Mouse (Mus musculus) lung, embryonic 15.5 days (tissue): ENCODE data around the gene Marf1. TPM values are rescaled to one million over a fixed set of nuclear protein-coding genes. Genes with fewer than 3 reads are reported as not detected.
"Not testable (repeated sequence)": the region's sequence is repeated elsewhere in the genome, so short reads cannot be mapped to it uniquely, and the experiment has no call there.

Experiments
- ATAC-seq: fragments of 200-750 bp; cut with Nextera tagmentation; 2 replicates; pipeline ENCODE4 v1.8.0; 2017; ENCODE audit warnings: moderate number of reproducible peaks, borderline replicate concordance; ENCODE audit not compliant: low FRiP score, low TSS enrichment; ENCODE audit errors: extremely low read depth
- H3K27ac ChIP-seq: fragments of 300-500 bp; sonication (generic); 2 replicates; pipeline ENCODE4 v1.5.1; 2015; ENCODE audit warnings: moderate library complexity, mild to moderate bottlenecking, inconsistent platforms
- H3K27me3 ChIP-seq: fragments of 300-500 bp; sonication (generic); 2 replicates; pipeline ENCODE4 v1.6.1; 2015; ENCODE audit warnings: inconsistent platforms
- H3K36me3 ChIP-seq: fragments of 300-500 bp; sonication (generic); 2 replicates; pipeline ENCODE4 v1.6.1; 2015; ENCODE audit warnings: inconsistent platforms
- H3K4me1 ChIP-seq: fragments of 300-500 bp; sonication (generic); 2 replicates; pipeline ENCODE4 v1.6.1; 2015; ENCODE audit warnings: inconsistent platforms
- H3K4me2 ChIP-seq: fragments of 300-500 bp; sonication (generic); 2 replicates; pipeline ENCODE4 v1.6.1; 2015; ENCODE audit warnings: inconsistent platforms, mild to moderate bottlenecking, moderate library complexity
- H3K4me3 ChIP-seq: fragments of 300-500 bp; sonication (generic); 2 replicates; pipeline ENCODE4 v1.5.1; 2015; ENCODE audit warnings: mild to moderate bottlenecking, inconsistent platforms
- H3K9ac ChIP-seq: fragments of 300-500 bp; sonication (generic); 2 replicates; pipeline ENCODE4 v1.6.1; 2015; ENCODE audit warnings: inconsistent platforms
- H3K9me3 ChIP-seq: fragments of 300-500 bp; sonication (generic); 2 replicates; pipeline ENCODE4 v1.6.1; 2016; ENCODE audit warnings: inconsistent platforms
- WGBS: fragments of 180-500 bp; shearing (Covaris S2); methylation state at CpG from one replicate; pipeline ENCODE4 v1.1.7; 2015; 5-methylcytosine and 5-hydroxymethylcytosine counted together
- polyA plus RNA-seq: library from polyadenylated mRNA; unstranded; fragments of >200 nt; fragmentation: Nextera tagmentation; extraction: Ambion mirVana; gene quantifications from 2 replicates; pipeline ENCODE4 v1.2.1, GENCODE M21; 2015

Marf1 gene
- polyA plus RNA-seq, 1 experiment from 2014 or later = 15.4 TPM

- Histone ChIP-seq H3K4me1 (no peaks in the 10 kb centered on the region), H3K36me3 (peaks cover 46% of the 10 kb centered on the region), H3K27ac (no peak overlapping the region), H3K9ac (no peak overlapping the region), H3K27me3 (no peaks in the 10 kb centered on the region), H3K4me2 (no peak overlapping the region), H3K4me3 (no peak overlapping the region), H3K9me3 (no peaks in the 10 kb centered on the region)
- ATAC-seq = no peak
- 73% methylated on average over 2 of the region's 2 CpGs for WGBS
Measured at GRCm38 (mm10) chr16:14110922-14111321, 52.2 kb downstream of the Marf1 start.

- no peak for ATAC-seq
- Histone ChIP-seq H3K9me3 (no peaks in the 10 kb centered on the region), H3K4me3 (no peak overlapping the region), H3K4me2 (no peak overlapping the region), H3K4me1 (no peaks in the 10 kb centered on the region), H3K27me3 (no peaks in the 10 kb centered on the region), H3K9ac (no peak overlapping the region), H3K27ac (no peak overlapping the region), H3K36me3 (peaks cover 44% of the 10 kb centered on the region)
- 82% methylated on average over 3 of the region's 3 CpGs for WGBS
Measured at GRCm38 (mm10) chr16:14109651-14110230, 53.4 kb downstream of the Marf1 start.

GRCm38 (mm10) chr16:14105891-14106290, 57.3 kb downstream of the Marf1 start:
- Histone ChIP-seq H3K27ac (no peak overlapping the region), H3K36me3 (peaks cover 11% of the 10 kb centered on the region), H3K4me1 (no peaks in the 10 kb centered on the region), H3K27me3 (no peaks in the 10 kb centered on the region), H3K4me2 (no peak overlapping the region), H3K9ac (no peak overlapping the region), H3K9me3 (no peaks in the 10 kb centered on the region), H3K4me3 (no peak overlapping the region)
- ATAC-seq = no peak
- WGBS = 85% methylated on average over 6 of the region's 6 CpGs

- no peak overlapping the region for H3K9ac ChIP-seq
- no peak overlapping the region for H3K4me3 ChIP-seq
- no peaks in the 10 kb centered on the region for H3K9me3 ChIP-seq
- H3K36me3 ChIP-seq = no peaks in the 10 kb centered on the region
- H3K27ac ChIP-seq = no peak overlapping the region
- no peak overlapping the region for H3K4me2 ChIP-seq
- no peak for ATAC-seq
- no peaks in the 10 kb centered on the region for H3K4me1 ChIP-seq
- WGBS = 71% methylated on average over 2 of the region's 2 CpGs
- H3K27me3 ChIP-seq = no peaks in the 10 kb centered on the region
Measured at GRCm38 (mm10) chr16:14091771-14092170, 71.4 kb downstream of the Marf1 start.

- ATAC-seq = no peak
- Histone ChIP-seq H3K27me3 (no peaks in the 10 kb centered on the region), H3K4me2 (no peak overlapping the region), H3K27ac (no peak overlapping the region), H3K9ac (no peak overlapping the region), H3K36me3 (no peaks in the 10 kb centered on the region), H3K4me1 (no peaks in the 10 kb centered on the region), H3K9me3 (no peaks in the 10 kb centered on the region), H3K4me3 (no peak overlapping the region)
- 67% methylated on average over 3 of the region's 3 CpGs for WGBS
Measured at GRCm38 (mm10) chr16:14089296-14089695, 73.9 kb downstream of the Marf1 start.

GRCm38 (mm10) chr16:14088249-14088648, 74.9 kb downstream of the Marf1 start:
- Histone ChIP-seq H3K4me2 (no peak overlapping the region), H3K9ac (no peak overlapping the region), H3K4me3 (no peak overlapping the region), H3K27me3 (no peaks in the 10 kb centered on the region), H3K9me3 (no peaks in the 10 kb centered on the region), H3K36me3 (no peaks in the 10 kb centered on the region), H3K27ac (no peak overlapping the region), H3K4me1 (no peaks in the 10 kb centered on the region)
- 70% methylated on average over 3 of the region's 3 CpGs for WGBS
- no peak for ATAC-seq

GRCm38 (mm10) chr16:14082925-14083324, 80.2 kb downstream of the Marf1 start:
- Histone ChIP-seq H3K9ac (no peak overlapping the region), H3K4me3 (no peak overlapping the region), H3K9me3 (no peaks in the 10 kb centered on the region), H3K4me1 (no peaks in the 10 kb centered on the region), H3K27ac (no peak overlapping the region), H3K36me3 (no peaks in the 10 kb centered on the region), H3K4me2 (no peak overlapping the region), H3K27me3 (no peaks in the 10 kb centered on the region)
- ATAC-seq = no peak
- 69% methylated on average over 2 of the region's 2 CpGs for WGBS

GRCm38 (mm10) chr16:14070471-14071169, 92.5 kb downstream of the Marf1 start:
- H3K4me1 ChIP-seq = no peaks in the 10 kb centered on the region
- ATAC-seq = no peak
- no peaks in the 10 kb centered on the region for H3K9me3 ChIP-seq
- H3K36me3 ChIP-seq = no peaks in the 10 kb centered on the region
- H3K27me3 ChIP-seq = no peaks in the 10 kb centered on the region
- no peak overlapping the region for H3K4me3 ChIP-seq
- no peak overlapping the region for H3K4me2 ChIP-seq
- no peak overlapping the region for H3K27ac ChIP-seq
- no peak overlapping the region for H3K9ac ChIP-seq
- WGBS = 55% methylated on average over 5 of the region's 5 CpGs

- ATAC-seq, H3K4me1 ChIP-seq, H3K27ac ChIP-seq, H3K9me3 ChIP-seq, H3K4me2 ChIP-seq, H3K4me3 ChIP-seq, H3K27me3 ChIP-seq, H3K9ac ChIP-seq, H3K36me3 ChIP-seq: not testable (repeated sequence)
- WGBS = 69% methylated on average over 2 of the region's 2 CpGs
Measured at GRCm38 (mm10) chr16:14068701-14069100, 94.5 kb downstream of the Marf1 start.

GRCm38 (mm10) chr16:14066571-14066970, 96.6 kb downstream of the Marf1 start:
- H3K27me3 ChIP-seq, H3K36me3 ChIP-seq, ATAC-seq, H3K9ac ChIP-seq, H3K4me3 ChIP-seq, H3K9me3 ChIP-seq, H3K27ac ChIP-seq, H3K4me1 ChIP-seq, H3K4me2 ChIP-seq: not testable (repeated sequence)
- 78% methylated on average over 4 of the region's 4 CpGs for WGBS

- WGBS = 67% methylated on average over 5 of the region's 5 CpGs
Measured at GRCm38 (mm10) chr16:14059869-14060268, 103.3 kb downstream of the Marf1 start.

More at GRCm38 (mm10) chr16:14059869-14060268, 103.3 kb downstream of the Marf1 start:
- H3K36me3 ChIP-seq = no peaks in the 10 kb centered on the region
- no peak overlapping the region for H3K4me3 ChIP-seq
- H3K4me1 ChIP-seq = no peaks in the 10 kb centered on the region
- H3K9me3 ChIP-seq = no peaks in the 10 kb centered on the region
- ATAC-seq = no peak
- H3K27ac ChIP-seq = no peak overlapping the region
- no peak overlapping the region for H3K4me2 ChIP-seq
- no peaks in the 10 kb centered on the region for H3K27me3 ChIP-seq
- H3K9ac ChIP-seq = no peak overlapping the region
